Mouse (Mus musculus): ENCODE measurements around the gene St5. TPM values are rescaled to one million over a fixed set of nuclear protein-coding genes. Genes with fewer than 3 reads are reported as not detected.

The St5 gene
- polyA plus RNA-seq, 1 experiment, result 21.7 TPM

GRCm38 (mm10) chr7:109518838-109519696 is 184.3 kb downstream of the St5 start, which contains the start of gene Rpl27a:
TSS of gene Rpl27a (plus strand) at chr7:109519147.
- 0 out of 2 replicates have a peak, but pooled peaks have one; percentile 19 for TF ChIP-seq CTCF (IDR thresholded peaks at IDR 0.05; ENCODE audit: borderline replicate concordance, control insufficient read depth, extremely low read depth, insufficient read depth, low read length, poor library complexity)
- TF ChIP-seq POLR2A (IDR thresholded peaks at IDR 0.05; ENCODE audit: control insufficient read depth, extremely low read depth, insufficient read depth, low read length, poor library complexity), result peak; percentile 99
- peak within 1 kb of the TSS; percentile 86 for H3K27ac ChIP-seq (ENCODE audit: control insufficient read depth, insufficient read depth, low read length)
- no peaks in the 10 kb centered on the region for H3K27me3 ChIP-seq (ENCODE audit: control insufficient read depth, insufficient read depth, low read length)
- H3K36me3 ChIP-seq (ENCODE audit: control insufficient read depth, insufficient read depth, low read length), result peaks cover 33% of the 10 kb centered on the region
- WGBS, result under 1% methylated on average over 72 of the region's 72 CpGs
- peak within 1 kb of the TSS; percentile 95 for H3K4me3 ChIP-seq (ENCODE audit: control insufficient read depth, insufficient read depth, low read length)
- H3K4me1 ChIP-seq (replicated peaks; ENCODE audit: control insufficient read depth, insufficient read depth, low read length), result peaks cover 7% of the 10 kb centered on the region
- peak; percentile 99 for DNase-seq

- DNase-seq, result peak; percentile 13
- WGBS, result 40% methylated on average over 10 of the region's 10 CpGs
- no peaks in the 10 kb centered on the region for H3K27me3 ChIP-seq (ENCODE audit: control insufficient read depth, insufficient read depth, low read length)
Observed at GRCm38 (mm10) chr7:109518036-109518681, 185.2 kb downstream of the St5 start.

GRCm38 (mm10) chr7:109516500-109516899 is 186.9 kb downstream of the St5 start:
- Histone ChIP-seq H3K4me1 (replicated peaks; ENCODE audit: control insufficient read depth, insufficient read depth, low read length) (peaks cover 11% of the 10 kb centered on the region), H3K36me3 (ENCODE audit: control insufficient read depth, insufficient read depth, low read length) (peaks cover 7% of the 10 kb centered on the region), H3K27ac (ENCODE audit: control insufficient read depth, insufficient read depth, low read length) (no peak overlapping the region), H3K27me3 (ENCODE audit: control insufficient read depth, insufficient read depth, low read length) (no peaks in the 10 kb centered on the region), H3K4me3 (ENCODE audit: control insufficient read depth, insufficient read depth, low read length) (no peak overlapping the region)
- no peak for DNase-seq
- WGBS, result 77% methylated on average over 3 of the region's 3 CpGs
- TF ChIP-seq POLR2A (IDR thresholded peaks at IDR 0.05; ENCODE audit: control insufficient read depth, extremely low read depth, insufficient read depth, low read length, poor library complexity) (no peak), CTCF (IDR thresholded peaks at IDR 0.05; ENCODE audit: borderline replicate concordance, control insufficient read depth, extremely low read depth, insufficient read depth, low read length, poor library complexity) (no peak)

More at GRCm38 (mm10) chr7:109518036-109518681, 185.2 kb downstream of the St5 start:
- Histone ChIP-seq H3K4me1 (replicated peaks; ENCODE audit: control insufficient read depth, insufficient read depth, low read length) (peaks cover 8% of the 10 kb centered on the region), H3K4me3 (ENCODE audit: control insufficient read depth, insufficient read depth, low read length) (peak overlapping the region; percentile 76), H3K27ac (ENCODE audit: control insufficient read depth, insufficient read depth, low read length) (peak overlapping the region; percentile 86), H3K36me3 (ENCODE audit: control insufficient read depth, insufficient read depth, low read length) (peaks cover 24% of the 10 kb centered on the region)
- TF ChIP-seq CTCF (IDR thresholded peaks at IDR 0.05; ENCODE audit: borderline replicate concordance, control insufficient read depth, extremely low read depth, insufficient read depth, low read length, poor library complexity), result no peak
- no peak for TF ChIP-seq POLR2A (IDR thresholded peaks at IDR 0.05; ENCODE audit: control insufficient read depth, extremely low read depth, insufficient read depth, low read length, poor library complexity)

GRCm38 (mm10) chr7:109511838-109512237 is 191.6 kb downstream of the St5 start:
- over 99% methylated on average over 3 of the region's 3 CpGs for WGBS

GRCm38 (mm10) chr7:109510799-109511198 is 192.6 kb downstream of the St5 start:
- WGBS, result 11% methylated on average over 2 of the region's 2 CpGs
- no peaks in the 10 kb centered on the region for H3K27me3 ChIP-seq (ENCODE audit: control insufficient read depth, insufficient read depth, low read length)
- H3K4me1 ChIP-seq (replicated peaks; ENCODE audit: control insufficient read depth, insufficient read depth, low read length), result peaks cover 14% of the 10 kb centered on the region
- no peaks in the 10 kb centered on the region for H3K36me3 ChIP-seq (ENCODE audit: control insufficient read depth, insufficient read depth, low read length)
- TF ChIP-seq POLR2A (IDR thresholded peaks at IDR 0.05; ENCODE audit: control insufficient read depth, extremely low read depth, insufficient read depth, low read length, poor library complexity), result no peak
- no peak for TF ChIP-seq CTCF (IDR thresholded peaks at IDR 0.05; ENCODE audit: borderline replicate concordance, control insufficient read depth, extremely low read depth, insufficient read depth, low read length, poor library complexity)
- H3K4me3 ChIP-seq (ENCODE audit: control insufficient read depth, insufficient read depth, low read length), result no peak overlapping the region
- no peak for DNase-seq
- H3K27ac ChIP-seq (ENCODE audit: control insufficient read depth, insufficient read depth, low read length), result no peak overlapping the region

More at GRCm38 (mm10) chr7:109511838-109512237, 191.6 kb downstream of the St5 start:
- Histone ChIP-seq H3K4me3 (ENCODE audit: control insufficient read depth, insufficient read depth, low read length) (no peak overlapping the region), H3K36me3 (ENCODE audit: control insufficient read depth, insufficient read depth, low read length) (no peaks in the 10 kb centered on the region), H3K27me3 (ENCODE audit: control insufficient read depth, insufficient read depth, low read length) (no peaks in the 10 kb centered on the region), H3K4me1 (replicated peaks; ENCODE audit: control insufficient read depth, insufficient read depth, low read length) (peaks cover 14% of the 10 kb centered on the region), H3K27ac (ENCODE audit: control insufficient read depth, insufficient read depth, low read length) (no peak overlapping the region)
- no peak for TF ChIP-seq POLR2A (IDR thresholded peaks at IDR 0.05; ENCODE audit: control insufficient read depth, extremely low read depth, insufficient read depth, low read length, poor library complexity)
- no peak for TF ChIP-seq CTCF (IDR thresholded peaks at IDR 0.05; ENCODE audit: borderline replicate concordance, control insufficient read depth, extremely low read depth, insufficient read depth, low read length, poor library complexity)
- no peak for DNase-seq

- H3K36me3 ChIP-seq (ENCODE audit: control insufficient read depth, insufficient read depth, low read length), result no peaks in the 10 kb centered on the region
- H3K27me3 ChIP-seq (ENCODE audit: control insufficient read depth, insufficient read depth, low read length), result no peaks in the 10 kb centered on the region
- WGBS, result 89% methylated on average over 4 of the region's 4 CpGs
- TF ChIP-seq CTCF (IDR thresholded peaks at IDR 0.05; ENCODE audit: borderline replicate concordance, control insufficient read depth, extremely low read depth, insufficient read depth, low read length, poor library complexity) (no peak), POLR2A (IDR thresholded peaks at IDR 0.05; ENCODE audit: control insufficient read depth, extremely low read depth, insufficient read depth, low read length, poor library complexity) (no peak)
- no peak within 1 kb of the TSS for H3K4me3 ChIP-seq (ENCODE audit: control insufficient read depth, insufficient read depth, low read length)
- no peak within 1 kb of the TSS for H3K27ac ChIP-seq (ENCODE audit: control insufficient read depth, insufficient read depth, low read length)
- DNase-seq, result no peak
- peaks cover 12% of the 10 kb centered on the region for H3K4me1 ChIP-seq (replicated peaks; ENCODE audit: control insufficient read depth, insufficient read depth, low read length)
Observed at GRCm38 (mm10) chr7:109508034-109508433, 195.4 kb downstream of the St5 start, which contains the start of gene Trim66. TSS of gene Trim66 (minus strand) at chr7:109508134.
